Mouse (Mus musculus): ENCODE results near the gene Qsox1.

- TF ChIP-seq CTCF (conservative IDR thresholded peaks at IDR 0.05; ENCODE audit: low read length) (no peak), NANOG (IDR thresholded peaks at IDR 0.05; ENCODE audit: borderline replicate concordance, low read length) (no peak)
Measured at GRCm38 (mm10) chr1:155759167-155759566, 53.5 kb downstream of the Qsox1 start.
